Mouse (Mus musculus): ENCODE results near the gene Ift122.

The Ift122 gene

DNA sequence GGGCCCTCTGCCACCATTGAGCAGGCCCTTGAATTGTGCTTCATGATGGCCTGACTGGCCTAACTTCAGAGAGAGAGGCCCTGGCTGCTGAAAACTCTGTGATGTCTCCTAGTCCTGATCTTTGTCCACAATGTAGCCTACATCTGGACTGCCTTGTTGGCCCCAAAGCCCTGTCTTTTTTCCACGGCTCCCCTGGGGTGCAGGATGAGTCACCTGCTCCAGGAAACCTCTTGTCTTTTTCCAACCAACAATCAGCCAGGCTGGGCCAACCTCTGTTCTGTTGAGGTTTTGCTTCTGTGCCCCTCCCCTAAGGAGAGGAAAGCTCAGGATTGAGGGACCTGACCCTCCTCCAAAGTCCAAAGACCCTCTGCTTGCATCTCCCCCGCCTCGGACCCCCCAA lies 108.5 kb downstream of the Ift122 start:
- no peak for DNase-seq

- no peak for DNase-seq
These were observed 109.3 kb downstream of the Ift122 start for GRCm38 (mm10) chr6:115962439-115963085.

DNA sequence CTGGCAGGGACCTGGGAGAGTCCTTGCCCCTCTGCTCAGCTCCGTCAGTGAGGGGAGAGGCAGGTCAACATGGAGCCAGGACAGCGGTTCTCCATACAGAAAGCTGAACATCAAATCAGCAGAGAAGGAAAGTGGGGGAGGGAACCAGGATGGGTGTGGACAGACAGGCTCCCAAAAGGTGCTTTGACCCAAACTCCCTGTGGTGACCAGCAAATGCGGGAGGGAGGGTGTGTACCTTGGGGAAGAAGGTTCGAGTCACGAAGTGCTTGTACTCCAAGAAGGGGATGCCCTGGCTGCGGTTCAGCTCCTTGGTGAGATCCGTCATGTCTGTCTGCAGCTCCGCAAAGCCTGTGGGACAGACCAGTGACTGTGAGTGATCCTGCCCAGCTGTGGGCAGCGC lies 110.4 kb downstream of the Ift122 start:
- DNase-seq, result no peak

GRCm38 (mm10) chr6:115966227-115966966 lies 113.1 kb downstream of the Ift122 start:
- DNase-seq, result no peak

GRCm38 (mm10) chr6:115967291-115967880 lies 114.1 kb downstream of the Ift122 start:
- DNase-seq, result no peak

GRCm38 (mm10) chr6:115968086-115968485 lies 114.8 kb downstream of the Ift122 start:
- no peak for DNase-seq

DNA sequence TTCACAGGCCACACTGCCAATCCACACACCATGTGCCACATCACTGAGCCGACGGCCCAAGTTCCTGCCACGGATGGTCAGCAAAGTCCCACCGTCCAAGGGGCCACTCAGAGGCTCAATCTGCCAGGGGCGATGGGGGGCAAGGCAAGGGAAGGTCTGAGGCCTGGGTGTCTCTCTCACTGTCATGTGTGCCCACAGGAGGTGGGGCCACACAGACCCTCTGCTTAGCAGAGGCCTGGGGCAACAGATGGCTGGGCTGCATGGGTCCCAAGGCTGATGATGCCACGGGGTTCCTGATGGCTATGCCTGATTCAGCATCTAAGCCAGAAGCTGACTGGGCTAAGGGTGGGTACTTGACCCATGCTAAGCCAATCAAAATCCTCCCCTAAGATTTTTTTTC lies 115.4 kb downstream of the Ift122 start:
- DNase-seq, result no peak

GRCm38 (mm10) chr6:115969103-115969502 lies 115.8 kb downstream of the Ift122 start:
- DNase-seq, result no peak

DNA sequence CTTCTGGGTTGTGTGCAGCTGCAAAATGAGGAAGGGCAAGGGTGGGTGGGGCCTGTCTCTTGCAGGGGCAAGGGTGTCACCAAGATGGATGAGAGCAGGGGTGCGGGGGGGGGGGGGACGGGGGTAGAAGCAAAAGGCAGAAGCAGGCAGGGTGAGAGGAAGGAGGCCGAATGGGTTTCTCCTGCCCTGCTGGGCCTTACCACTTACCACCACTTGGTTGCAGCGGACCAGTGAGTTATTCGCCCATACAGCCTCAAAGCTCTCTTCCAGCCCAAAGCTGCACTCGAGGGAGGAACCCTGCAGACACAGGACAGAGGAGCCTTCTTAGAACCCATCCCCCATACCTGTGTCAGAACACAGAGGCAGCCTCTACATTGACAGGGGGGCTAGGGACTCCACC lies 116.7 kb downstream of the Ift122 start:
- no peak for DNase-seq

GRCm38 (mm10) chr6:115971273-115972060 lies 118.2 kb downstream of the Ift122 start:
- DNase-seq, result peak; percentile 59

GRCm38 (mm10) chr6:115972083-115972764 lies 119.0 kb downstream of the Ift122 start:
- DNase-seq, result no peak

GRCm38 (mm10) chr6:115973139-115973875 lies 120.0 kb downstream of the Ift122 start:
- no peak for DNase-seq

GRCm38 (mm10) chr6:115973881-115974662 lies 120.8 kb downstream of the Ift122 start:
- DNase-seq, result no peak

DNA sequence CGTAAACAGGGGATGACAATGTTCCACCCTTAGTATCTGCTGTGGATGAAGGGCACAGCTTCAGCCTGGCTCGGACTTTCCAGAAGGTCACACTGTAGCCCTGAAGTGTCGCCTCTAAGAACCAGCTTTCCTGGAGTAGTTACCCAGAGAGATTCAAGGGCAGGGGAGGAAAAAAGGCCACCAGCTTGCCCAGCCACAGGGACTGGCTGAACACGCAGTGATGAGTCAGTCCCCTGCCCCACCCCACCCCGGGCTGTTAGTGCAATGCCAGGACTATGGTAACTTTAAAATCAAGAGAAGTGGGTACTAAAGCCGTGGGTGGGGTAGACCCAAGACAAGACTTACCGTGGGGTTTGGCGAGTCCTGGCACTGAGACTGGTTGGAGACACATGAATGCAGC lies 122.3 kb downstream of the Ift122 start:
- DNase-seq, result no peak

Measured in kidney, postnatal 14 days (tissue).